Mouse (Mus musculus) CD4-positive, CD25-positive, alpha-beta regulatory T cell (primary cell): ENCODE measurements around the gene Ccl20. TPM values are rescaled to one million over a fixed set of nuclear protein-coding genes. Genes with fewer than 3 reads are reported as not detected.

Source experiments
- polyA plus RNA-seq: library from polyadenylated mRNA; unstranded; fragments of 100-300 nt; shearing (Covaris generic); gene quantifications from one replicate; pipeline ENCODE4 v1.2.1, GENCODE M21; 2017

Ccl20 gene
- 2.3 TPM for polyA plus RNA-seq

DNA sequence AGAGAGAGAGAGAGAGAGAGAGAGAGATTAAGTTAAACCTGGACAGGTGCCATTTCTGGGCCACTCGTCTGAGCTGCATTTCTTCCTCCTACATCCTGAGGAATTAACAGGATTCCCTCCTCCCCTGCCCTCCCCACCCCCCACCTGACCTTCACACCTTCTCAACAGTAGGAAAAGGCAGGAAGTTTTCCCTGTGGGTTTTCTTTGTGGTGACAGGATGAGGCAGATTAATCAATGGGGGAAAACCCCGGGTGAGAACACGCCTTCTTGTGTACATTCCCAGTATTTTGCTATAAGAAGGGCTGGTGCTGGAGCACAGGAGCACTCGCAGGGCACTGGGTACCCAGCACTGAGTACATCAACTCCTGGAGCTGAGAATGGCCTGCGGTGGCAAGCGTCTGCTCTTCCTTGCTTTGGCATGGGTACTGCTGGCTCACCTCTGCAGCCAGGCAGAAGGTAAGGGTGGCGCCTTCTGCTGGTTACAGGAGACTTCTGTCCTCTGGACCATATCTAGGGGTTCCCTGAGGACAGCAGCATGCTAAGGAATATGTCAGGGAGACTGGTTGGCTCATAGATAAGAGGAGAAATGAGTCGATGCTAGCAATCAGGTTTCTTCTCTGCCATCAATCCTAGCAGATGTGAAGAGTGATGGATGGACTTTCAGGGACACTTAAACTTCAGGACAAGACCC is at the start of gene Ccl20:
TSS of gene Ccl20 (plus strand) at position 320 of the 691 bp plus-strand sequence.

DNA sequence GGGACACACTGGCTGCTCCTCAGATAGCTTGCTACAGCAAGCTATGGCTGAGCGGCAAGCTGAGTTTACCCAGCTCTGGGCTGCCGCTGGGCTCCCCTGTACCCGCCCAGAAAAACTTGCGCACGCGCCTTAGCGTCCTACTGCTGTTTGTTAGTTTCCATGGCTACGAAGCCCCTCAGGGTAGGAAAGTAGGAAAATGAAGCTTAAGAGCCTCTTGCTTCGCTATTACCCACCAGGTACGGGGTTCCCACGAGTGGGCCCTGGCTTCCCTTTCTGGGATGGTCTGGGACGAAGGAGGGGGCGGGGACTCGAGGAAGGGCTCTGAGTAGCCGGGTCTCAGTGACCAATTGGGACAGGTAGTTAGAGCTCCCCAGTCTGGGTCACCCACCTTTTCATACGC is 43.0 kb downstream of the Ccl20 start, which contains the start of gene Daw1:
TSS of gene Daw1 (plus strand) at position 150 of the 400 bp plus-strand sequence.

Other genes starting within 250 kb of the Ccl20 start
- 0.23 TPM for gene A030005L19Rik, start 203.4 kb upstream of the Ccl20 start, polyA plus RNA-seq
- not detected for gene A030014E15Rik, start 191.8 kb upstream of the Ccl20 start, polyA plus RNA-seq
- gene Gm6217, start 185.4 kb upstream of the Ccl20 start, polyA plus RNA-seq = not detected
- not detected for gene A030003K21Rik, start 173.4 kb upstream of the Ccl20 start, polyA plus RNA-seq
- gene Gm7544, start 160.8 kb upstream of the Ccl20 start, polyA plus RNA-seq = 0.22 TPM
- gene Gm47955, start 156.5 kb upstream of the Ccl20 start, polyA plus RNA-seq = not detected
- not detected for gene Gm47959, start 116.2 kb upstream of the Ccl20 start, polyA plus RNA-seq
- gene Slc19a3, start 78.3 kb upstream of the Ccl20 start, polyA plus RNA-seq = not detected
- gene Krtap28-10, start 74.3 kb upstream of the Ccl20 start, polyA plus RNA-seq = not detected
- not detected for gene Gm47969, start 71.8 kb upstream of the Ccl20 start, polyA plus RNA-seq
- gene A030005K14Rik, start 57.4 kb upstream of the Ccl20 start, polyA plus RNA-seq = not detected
- not detected for gene Krtap28-13, start 55.8 kb upstream of the Ccl20 start, polyA plus RNA-seq
- gene Daw1, start 43.0 kb downstream of the Ccl20 start, polyA plus RNA-seq = 0.13 TPM